21 mouse cellular contexts compared by ENCODE assay signal in the genomic region with DNA sequence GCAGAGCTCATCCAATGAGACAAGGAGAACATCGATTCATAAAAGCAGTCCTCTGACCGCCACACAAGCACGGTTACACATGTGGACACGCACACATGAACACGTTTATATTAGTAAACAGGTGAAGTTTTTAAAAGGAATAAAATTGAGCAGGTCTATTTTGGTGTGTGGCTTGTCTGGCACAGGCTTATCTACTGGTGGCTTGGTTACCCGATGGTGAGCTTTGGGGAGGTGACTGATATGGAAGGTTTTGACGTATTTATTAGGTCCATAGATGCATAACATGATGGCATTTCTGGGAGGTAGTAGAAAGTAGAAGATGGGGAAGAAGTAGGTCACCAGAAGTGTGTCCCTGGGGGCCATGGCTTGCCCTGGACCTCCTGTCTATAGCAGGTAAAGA. TPM values are rescaled to one million over a fixed set of nuclear protein-coding genes. Genes with fewer than 3 reads are reported as not detected.
DNase-seq lines count a peak whose midpoint lies in the region; ATAC-seq and TF ChIP-seq lines count a peak whose summit lies in the region.
"Had no signal": no experiment of that assay in that cellular context is flagged by ENCODE, and none has a peak within 500 bp of the region (broad histone marks: within the 10 kb centered on the region; RNA-seq: fewer than 3 reads in every experiment).

No protein-coding gene starts in this region.

- peaks cover 9 to 11% of the 10 kb centered on the region in 2 experiments for H3K4me1 ChIP-seq in MEL (ENCODE audit: control insufficient read depth in 1 of 2, insufficient read depth in 2 of 2, low read length in 2 of 2)

- no peaks in the 10 kb centered on the region for H3K79me2 ChIP-seq in MEL (ENCODE audit: control insufficient read depth, insufficient read depth, low read length, poor library complexity)

- H3K27ac ChIP-seq in MEL (ENCODE audit: control insufficient read depth, low read depth, low read length) = no peak overlapping the region
- no peak overlapping the region for H3K27ac ChIP-seq in gastrocnemius, adult 2 months

- intact Hi-C loops in gastrocnemius, adult 2 months (cut with DNase I) = no loop called here

- TF ChIP-seq CTCF in MEL (IDR thresholded peaks at IDR 0.05 in 2 of 3, conservative IDR thresholded peaks at IDR 0.05 in 1 of 3; ENCODE audit: control insufficient read depth in 1 of 3, insufficient read depth in 1 of 3, low read depth in 2 of 3, low read length in 3 of 3, poor library complexity in 1 of 3, severe bottlenecking in 1 of 3) = no peak
- TF ChIP-seq CTCF in gastrocnemius, adult 2 months (IDR thresholded peaks at IDR 0.05) = no peak

- TF ChIP-seq POLR2A in MEL (IDR thresholded peaks at IDR 0.05; ENCODE audit: control insufficient read depth in 1 of 2, insufficient read depth in 1 of 2, low read depth in 1 of 2, low read length in 2 of 2, poor library complexity in 1 of 2) = no peak

- DNase-seq in MEL (ENCODE audit: low read depth, low spot score) = peak; percentile 48
- no peak for DNase-seq in gastrocnemius, adult 2 months
- DNase-seq in embryo, embryonic 11 days = no peak
- no peak for DNase-seq in cerebellum, adult 9-11 months
- DNase-seq: adrenal gland, adult 2 months; adrenal gland, adult 8-10 months; adrenal gland, postnatal 10 days; adrenal gland, postnatal 14 days; adrenal gland, postnatal 25 days; adrenal gland, postnatal 36 days; B cell, adult 2 months; cerebellum, adult 11 months; cerebellum, adult 11-12 months; cerebellum, adult 18-20 months; cerebellum, adult 2 months had no signal

- peak; percentile 64 to 70 for TF ChIP-seq EP300 in MEL (IDR thresholded peaks at IDR 0.05; ENCODE audit: low read depth in 1 of 2, low read length in 2 of 2)

- TF ChIP-seq RAD21 in MEL (IDR thresholded peaks at IDR 0.05; ENCODE audit: low read depth, low read length) = no peak

- H3K9ac ChIP-seq in MEL (ENCODE audit: control insufficient read depth, low read depth, low read length, poor library complexity, severe bottlenecking) = no peak overlapping the region

- peak; percentile 61; the same call in 1 of the 2 replicates for ATAC-seq in megakaryocyte progenitor cell, adult 5-6 weeks (replicated peaks; ENCODE audit: poor library complexity)
- peak; percentile 60; the same call in 1 of the 2 replicates for ATAC-seq in megakaryocyte-erythroid progenitor cell, adult 5-6 weeks (replicated peaks; ENCODE audit: low FRiP score, low TSS enrichment, poor library complexity, severe bottlenecking)
- ATAC-seq: activated CD4-positive, CD25-positive, alpha-beta regulatory T cell, adult 4 months; CD4-positive, CD25-positive, alpha-beta regulatory T cell, adult 4 months; Patski had no signal

- H3K9me3 ChIP-seq in MEL (replicated peaks; ENCODE audit: insufficient read depth, low read length) = no peaks in the 10 kb centered on the region

- peaks cover 0 to 19% of the 10 kb centered on the region in 2 experiments; a peak in 2 of 4 replicates for H3K36me3 ChIP-seq in MEL (ENCODE audit: control insufficient read depth in 1 of 2, insufficient read depth in 2 of 2, low read length in 2 of 2)

- H3K27me3 ChIP-seq in MEL (ENCODE audit: control insufficient read depth in 1 of 2, insufficient read depth in 2 of 2, low read length in 2 of 2) = no peaks in the 10 kb centered on the region
- H3K27me3 ChIP-seq: CH12.LX, Patski had no signal

- no peak overlapping the region for H3K4me3 ChIP-seq in MEL (ENCODE audit: control insufficient read depth in 1 of 2, insufficient read depth in 1 of 2, low read depth in 2 of 2, low read length in 2 of 2)
- no peak overlapping the region for H3K4me3 ChIP-seq in gastrocnemius, adult 2 months

TF ChIP-seq in MEL, 35 proteins besides CTCF, POLR2A, EP300 and RAD21:
- TF ChIP-seq GATA1 (IDR thresholded peaks at IDR 0.05; ENCODE audit: low read depth, low read length) (peak; percentile 80), CHD1 (IDR thresholded peaks at IDR 0.05; ENCODE audit: low read depth, low read length) (no peak), RCOR1 (IDR thresholded peaks at IDR 0.05; ENCODE audit: low read depth, low read length) (peak; percentile 66), BHLHE40 (IDR thresholded peaks at IDR 0.05; ENCODE audit: borderline replicate concordance, low read depth, low read length) (peak; percentile 50; the same call in 1 of the 2 replicates), MEF2A (IDR thresholded peaks at IDR 0.05; ENCODE audit: extremely low read depth, insufficient replicate concordance, low read depth, low read length, poor library complexity, severe bottlenecking) (peak; percentile 92; the same call in 1 of the 2 replicates), TCF12 (IDR thresholded peaks at IDR 0.05; ENCODE audit: low read depth, low read length) (peak; percentile 72), MYC (IDR thresholded peaks at IDR 0.05; ENCODE audit: low read depth, low read length) (peak; percentile 30; the same call in 1 of the 2 replicates), MXI1 (IDR thresholded peaks at IDR 0.05; ENCODE audit: low read depth, low read length) (peak; percentile 46; the same call in 1 of the 2 replicates), TBP (IDR thresholded peaks at IDR 0.05; ENCODE audit: low read depth, low read length) (no peak), GABPA (IDR thresholded peaks at IDR 0.05; ENCODE audit: low read depth, low read length) (no peak), MAFK (IDR thresholded peaks at IDR 0.05; ENCODE audit: borderline replicate concordance, low read depth, low read length) (peak; percentile 74; the same call in 1 of the 2 replicates), CHD2 (IDR thresholded peaks at IDR 0.05; ENCODE audit: low read length) (no peak), ZC3H11A (IDR thresholded peaks at IDR 0.05; ENCODE audit: low read depth, low read length) (peak; percentile 6; the same call in 1 of the 2 replicates), ELF1 (IDR thresholded peaks at IDR 0.05; ENCODE audit: low read depth, low read length) (0 out of 2 replicates have a peak, but pooled peaks have one; percentile 20), HCFC1 (IDR thresholded peaks at IDR 0.05; ENCODE audit: low read depth, low read length) (0 out of 2 replicates have a peak, but pooled peaks have one; percentile 23), SIN3A (IDR thresholded peaks at IDR 0.05; ENCODE audit: low read length) (peak; percentile 68), ETS1 (IDR thresholded peaks at IDR 0.05; ENCODE audit: low read depth, low read length) (peak; percentile 85)

RNA-seq across cellular contexts. Expression of a gene that starts 6.4 kb away (rescaled TPM):
- 1.8 and 2.0 TPM in 2 replicates for total RNA-seq in MEL (2012; rRNA removed)
- polyA plus RNA-seq in MEL (2012; ENCODE audit: insufficient read depth in 1 of 2, insufficient read length in 2 of 2, low read depth in 1 of 2, low replicate concordance in 2 of 2, missing spikeins in 1 of 2) = 1 to 10 TPM in 1 of 2 experiments, not detected in 1; 2.9 TPM
- total RNA-seq in megakaryocyte progenitor cell, adult 5-6 weeks (2015) = 0.44 and 0.54 TPM in 2 replicates
- total RNA-seq in megakaryocyte progenitor cell, adult 5-6 weeks (2017) = 0.67 and 0.95 TPM in 2 replicates
- 0.48 and 2.6 TPM in 2 replicates for total RNA-seq in megakaryocyte-erythroid progenitor cell, adult 5-6 weeks (2014; fragmentation: Nextera tagmentation)
- total RNA-seq in megakaryocyte-erythroid progenitor cell, adult 5-6 weeks (2017) = 0.80 and 2.9 TPM in 2 replicates
- total RNA-seq in gastrocnemius, adult 2 months (2021) = 1 to 10 TPM; 3.2 to 3.4 TPM

RNA-seq across cellular contexts. Expression of a gene that starts 6.5 kb away (rescaled TPM):
- 64.9 and 77.0 TPM in 2 replicates for total RNA-seq in MEL (2012; rRNA removed)
- polyA plus RNA-seq in MEL (2012; ENCODE audit: insufficient read depth in 1 of 2, insufficient read length in 2 of 2, low read depth in 1 of 2, low replicate concordance in 2 of 2, missing spikeins in 1 of 2) = 100 to 1,000 TPM in 1 of 2 experiments, 10 to 100 TPM in 1; 32.1 to 101 TPM
- 64.8 and 65.7 TPM in 2 replicates for total RNA-seq in megakaryocyte progenitor cell, adult 5-6 weeks (2015)
- 35.3 and 40.0 TPM in 2 replicates for total RNA-seq in megakaryocyte progenitor cell, adult 5-6 weeks (2017)
- total RNA-seq in megakaryocyte-erythroid progenitor cell, adult 5-6 weeks (2014; fragmentation: Nextera tagmentation) = 74.9 and 93.2 TPM in 2 replicates
- total RNA-seq in megakaryocyte-erythroid progenitor cell, adult 5-6 weeks (2017) = 42.5 and 64.9 TPM in 2 replicates
- total RNA-seq in gastrocnemius, adult 2 months (2021) = 10 to 100 TPM; 13.9 to 19.6 TPM

RNA-seq across cellular contexts. Expression of a gene that starts 18.7 kb away (rescaled TPM):
- 10.1 and 11.3 TPM in 2 replicates for total RNA-seq in MEL (2012; rRNA removed)
- polyA plus RNA-seq in MEL (2012; ENCODE audit: insufficient read depth in 1 of 2, insufficient read length in 2 of 2, low read depth in 1 of 2, low replicate concordance in 2 of 2, missing spikeins in 1 of 2) = 10 to 100 TPM in 1 of 2 experiments, not detected in 1; 13.2 TPM
- total RNA-seq in megakaryocyte progenitor cell, adult 5-6 weeks (2015) = 2.5 and 4.7 TPM in 2 replicates
- 5.9 and 8.8 TPM in 2 replicates for total RNA-seq in megakaryocyte progenitor cell, adult 5-6 weeks (2017)
- 6.6 and 8.0 TPM in 2 replicates for total RNA-seq in megakaryocyte-erythroid progenitor cell, adult 5-6 weeks (2014; fragmentation: Nextera tagmentation)
- total RNA-seq in megakaryocyte-erythroid progenitor cell, adult 5-6 weeks (2017) = 3.4 and 5.8 TPM in 2 replicates
- 1 to 10 TPM; 4.6 to 6.3 TPM for total RNA-seq in gastrocnemius, adult 2 months (2021)

RNA-seq across cellular contexts. Expression of a gene that starts 30.5 kb away (rescaled TPM):
- 22.6 and 40.1 TPM in 2 replicates for total RNA-seq in MEL (2012; rRNA removed)
- 10 to 100 TPM in 1 of 2 experiments, not detected in 1; 15.5 TPM for polyA plus RNA-seq in MEL (2012; ENCODE audit: insufficient read depth in 1 of 2, insufficient read length in 2 of 2, low read depth in 1 of 2, low replicate concordance in 2 of 2, missing spikeins in 1 of 2)
- 0.71 and 0.72 TPM in 2 replicates for total RNA-seq in megakaryocyte progenitor cell, adult 5-6 weeks (2015)
- total RNA-seq in megakaryocyte progenitor cell, adult 5-6 weeks (2017) = 0.87 and 1.7 TPM in 2 replicates
- 17.5 and 26.8 TPM in 2 replicates for total RNA-seq in megakaryocyte-erythroid progenitor cell, adult 5-6 weeks (2014; fragmentation: Nextera tagmentation)
- 4.5 and 22.5 TPM in 2 replicates for total RNA-seq in megakaryocyte-erythroid progenitor cell, adult 5-6 weeks (2017)
- total RNA-seq in gastrocnemius, adult 2 months (2021) = under 1 TPM; 0.22 to 0.36 TPM

RNA-seq across cellular contexts. Expression of a gene that starts 32.9 kb away (rescaled TPM):
- total RNA-seq in MEL (2012; rRNA removed) = 26.3 and 27.4 TPM in 2 replicates
- 10 to 100 TPM in 1 of 2 experiments, not detected in 1; 23.0 TPM for polyA plus RNA-seq in MEL (2012; ENCODE audit: insufficient read depth in 1 of 2, insufficient read length in 2 of 2, low read depth in 1 of 2, low replicate concordance in 2 of 2, missing spikeins in 1 of 2)
- 1.9 and 2.7 TPM in 2 replicates for total RNA-seq in megakaryocyte progenitor cell, adult 5-6 weeks (2015)
- total RNA-seq in megakaryocyte progenitor cell, adult 5-6 weeks (2017) = 4.3 and 8.0 TPM in 2 replicates
- total RNA-seq in megakaryocyte-erythroid progenitor cell, adult 5-6 weeks (2014; fragmentation: Nextera tagmentation) = 5.9 and 8.0 TPM in 2 replicates
- total RNA-seq in megakaryocyte-erythroid progenitor cell, adult 5-6 weeks (2017) = 1.8 and 2.2 TPM in 2 replicates
- 1 to 10 TPM; 3.1 to 5.2 TPM for total RNA-seq in gastrocnemius, adult 2 months (2021)
